Mouse (Mus musculus): ENCODE measurements around the gene Maco1. TPM values are rescaled to one million over a fixed set of nuclear protein-coding genes. Genes with fewer than 3 reads are reported as not detected.

Gene Maco1
- total RNA-seq, 2 experiments from 2014 or later: 62.9 to 136 TPM

DNA sequence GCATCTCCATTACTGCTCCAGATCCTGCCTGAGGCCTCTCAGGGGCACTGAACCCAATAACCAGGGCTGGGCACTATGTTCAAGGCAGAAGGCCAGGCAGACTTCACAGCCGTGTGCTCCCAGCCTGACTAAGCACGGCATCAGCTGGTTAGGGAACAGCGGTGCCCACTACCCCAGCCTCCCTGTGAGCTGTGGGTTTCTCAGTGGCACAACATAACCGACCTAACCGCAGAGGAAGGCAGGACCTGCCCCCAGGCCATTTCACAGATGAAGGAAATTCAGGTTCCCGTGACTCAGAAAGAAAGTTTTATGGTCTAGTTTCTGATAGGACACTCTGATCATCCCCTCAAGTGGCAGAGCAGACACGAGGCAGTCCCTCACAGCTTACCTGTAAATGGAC lies 96.2 kb downstream of the Maco1 start:
- ATAC-seq (replicated peaks; ENCODE audit: low FRiP score, poor library complexity, severe bottlenecking): no peak

DNA sequence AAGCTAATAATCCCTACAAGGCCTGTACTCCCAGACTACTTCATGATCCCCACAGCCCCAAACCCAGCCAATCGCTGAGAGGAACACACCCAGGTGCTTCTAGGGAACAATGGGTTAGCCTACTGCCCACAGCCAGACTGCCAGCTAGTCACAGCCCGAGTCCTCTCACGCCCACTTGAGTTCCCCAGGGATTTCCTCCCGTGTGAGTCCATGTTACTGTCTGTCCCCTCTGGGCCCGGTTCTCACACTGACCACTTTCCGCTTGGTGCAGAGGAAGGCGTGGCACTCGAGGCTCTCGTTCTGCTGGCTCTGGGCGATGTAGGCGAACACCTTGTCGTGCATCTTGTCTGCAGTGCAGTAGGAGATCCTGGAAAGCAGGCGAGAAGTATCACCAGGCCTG lies 98.2 kb downstream of the Maco1 start:
- ATAC-seq (replicated peaks; ENCODE audit: low FRiP score, poor library complexity, severe bottlenecking): no peak

DNA sequence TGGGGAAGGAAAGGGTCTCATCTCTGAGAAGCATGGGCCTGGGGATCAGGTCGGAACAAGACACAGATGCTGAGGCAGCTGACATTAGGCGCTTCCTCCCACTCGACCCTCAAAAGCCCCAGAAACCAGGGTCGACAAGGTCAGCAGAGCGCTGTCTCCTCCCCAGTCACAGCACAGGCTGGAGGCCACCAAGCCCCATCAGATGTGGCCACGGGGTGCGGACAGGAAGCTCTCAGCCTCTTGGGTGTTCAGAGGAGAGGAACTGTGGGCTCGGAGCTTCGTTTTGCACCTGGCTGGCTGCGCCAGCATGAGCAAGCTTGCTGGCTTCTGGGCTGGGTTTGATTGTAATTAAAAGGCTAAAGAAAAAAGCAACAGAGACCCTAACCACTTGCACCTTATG lies 98.8 kb downstream of the Maco1 start:
- no peak for ATAC-seq (replicated peaks; ENCODE audit: low FRiP score, poor library complexity, severe bottlenecking)

DNA sequence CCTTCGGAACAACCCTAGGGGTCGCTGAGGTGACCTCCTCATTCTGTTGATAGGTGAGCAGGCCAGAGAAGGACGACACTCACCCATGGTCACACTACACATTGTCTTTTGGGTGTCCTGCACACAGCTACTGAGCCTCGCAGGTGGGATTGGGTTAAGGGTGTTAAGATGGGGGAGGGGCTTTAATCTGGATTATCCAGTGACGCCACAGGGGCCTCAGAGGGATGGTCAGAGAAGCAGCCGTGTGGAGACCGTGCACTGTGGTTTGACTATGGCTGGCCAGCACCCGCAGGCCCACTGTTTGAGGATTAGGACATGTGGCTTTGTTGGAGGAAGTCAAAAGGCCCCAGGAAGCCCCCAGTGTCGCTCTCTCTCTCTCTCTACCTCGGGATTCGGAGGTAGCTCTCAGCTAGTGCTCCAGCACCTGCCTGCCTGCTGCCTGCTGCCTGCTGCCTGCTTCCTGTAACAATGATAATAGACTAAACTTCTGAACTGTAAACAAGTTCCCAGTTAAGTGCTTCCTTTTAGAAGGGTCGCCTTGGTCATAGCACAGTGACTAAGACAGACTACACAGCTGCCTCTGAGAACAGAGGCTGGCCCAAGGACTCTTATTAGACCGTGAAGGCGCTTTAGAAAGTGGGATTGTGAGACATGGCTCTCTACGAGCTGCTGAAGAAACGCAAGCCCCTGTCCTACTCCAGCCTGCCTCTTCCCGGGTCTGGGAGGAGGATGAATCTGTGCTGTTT lies 99.5 kb downstream of the Maco1 start:
- no peak for ATAC-seq (replicated peaks; ENCODE audit: low FRiP score, poor library complexity, severe bottlenecking)

DNA sequence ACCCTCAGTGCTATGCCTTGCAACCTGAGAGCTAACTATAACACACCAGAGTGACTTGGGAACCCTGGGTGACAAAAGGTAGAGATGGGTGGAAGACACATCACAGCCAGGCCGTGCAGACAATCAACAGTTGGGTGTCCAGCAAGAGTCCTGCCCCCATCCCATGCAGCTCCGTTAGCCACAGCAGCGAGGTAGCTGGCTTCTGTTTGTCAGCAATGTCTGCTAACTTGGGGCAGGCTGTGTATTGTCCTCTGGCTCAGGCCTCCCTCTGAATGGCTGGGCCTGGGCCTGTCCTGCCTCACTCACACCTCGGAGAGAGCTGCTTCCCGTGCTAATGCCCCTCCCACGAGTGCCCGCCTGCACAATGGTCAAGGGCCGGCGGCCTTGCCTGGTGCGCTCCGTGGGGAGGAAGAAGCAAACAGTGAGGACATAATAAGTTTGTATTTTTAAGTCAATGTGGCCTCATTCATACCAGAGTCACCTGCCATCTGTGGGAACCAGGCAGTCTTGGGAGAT lies 100.2 kb downstream of the Maco1 start:
- ATAC-seq (replicated peaks; ENCODE audit: low FRiP score, poor library complexity, severe bottlenecking): no peak

Other genes starting within 250 kb of the Maco1 start
- 2.9 TPM in 2 replicates for gene Man1c1, start 149.1 kb downstream of the Maco1 start, total RNA-seq (2015; ENCODE audit: low replicate concordance)
- 1.0 and 1.8 TPM in 2 replicates for gene Man1c1, start 149.1 kb downstream of the Maco1 start, total RNA-seq (2017; ENCODE audit: low replicate concordance)
- gene Ldlrap1, start 85.3 kb downstream of the Maco1 start, total RNA-seq (2015; ENCODE audit: low replicate concordance): 6.5 and 27.7 TPM in 2 replicates
- 17.3 and 21.3 TPM in 2 replicates for gene Ldlrap1, start 85.3 kb downstream of the Maco1 start, total RNA-seq (2017; ENCODE audit: low replicate concordance)
- 1,050 and 1,093 TPM in 2 replicates for gene Rhd, start 11.2 kb upstream of the Maco1 start, total RNA-seq (2015; ENCODE audit: low replicate concordance)
- 1,285 and 1,461 TPM in 2 replicates for gene Rhd, start 11.2 kb upstream of the Maco1 start, total RNA-seq (2017; ENCODE audit: low replicate concordance)
- gene Tmem50a, start 61.7 kb upstream of the Maco1 start, total RNA-seq (2015; ENCODE audit: low replicate concordance): 85.5 and 150 TPM in 2 replicates
- 70.6 and 90.5 TPM in 2 replicates for gene Tmem50a, start 61.7 kb upstream of the Maco1 start, total RNA-seq (2017; ENCODE audit: low replicate concordance)
- 722 and 849 TPM in 2 replicates for gene Rsrp1, start 70.2 kb upstream of the Maco1 start, total RNA-seq (2015; ENCODE audit: low replicate concordance)
- 222 and 384 TPM in 2 replicates for gene Rsrp1, start 70.2 kb upstream of the Maco1 start, total RNA-seq (2017; ENCODE audit: low replicate concordance)
- 66.7 and 95.9 TPM in 2 replicates for gene Syf2, start 77.6 kb upstream of the Maco1 start, total RNA-seq (2015; ENCODE audit: low replicate concordance)
- 180 and 263 TPM in 2 replicates for gene Syf2, start 77.6 kb upstream of the Maco1 start, total RNA-seq (2017; ENCODE audit: low replicate concordance)